Mouse (Mus musculus) megakaryocyte, embryonic 14.5 days (primary cell): ENCODE measurements at regions not wholly inside any gene's neighbourhood (a gene's known extent, or its start where the extent isn't known, plus 50 kb on each side); places are given as distances from the start of the nearest gene placed in this dataset.

Experiments used
- H3K27me3 ChIP-seq: replicated peaks from 2 replicates; pipeline ENCODE3; 2012; ENCODE audit warnings: inconsistent platforms
- H3K36me3 ChIP-seq: replicated peaks from 2 replicates; pipeline ENCODE3; 2012; ENCODE audit warnings: low read length, inconsistent platforms, mixed read lengths
- H3K4me1 ChIP-seq: 2 replicates; pipeline ENCODE4 v1.6.1; 2012; ENCODE audit warnings: inconsistent platforms
- H3K4me3 ChIP-seq: replicated peaks from 2 replicates; pipeline ENCODE3; 2012; ENCODE audit warnings: moderate library complexity, mild to moderate bottlenecking, inconsistent platforms
- H3K9me3 ChIP-seq: 2 replicates; pipeline ENCODE4 v1.6.1; 2012; ENCODE audit warnings: inconsistent platforms
- FLI1 ChIP-seq: IDR thresholded peaks from 2 replicates; pipeline ENCODE4 v1.6.1; 2012; ENCODE audit warnings: low read length, inconsistent platforms, mixed read lengths
- GATA1 ChIP-seq: IDR thresholded peaks from 3 replicates; pipeline ENCODE4 v1.6.1; 2012; ENCODE audit warnings: mixed read lengths, low read length, inconsistent platforms, borderline replicate concordance

DNA sequence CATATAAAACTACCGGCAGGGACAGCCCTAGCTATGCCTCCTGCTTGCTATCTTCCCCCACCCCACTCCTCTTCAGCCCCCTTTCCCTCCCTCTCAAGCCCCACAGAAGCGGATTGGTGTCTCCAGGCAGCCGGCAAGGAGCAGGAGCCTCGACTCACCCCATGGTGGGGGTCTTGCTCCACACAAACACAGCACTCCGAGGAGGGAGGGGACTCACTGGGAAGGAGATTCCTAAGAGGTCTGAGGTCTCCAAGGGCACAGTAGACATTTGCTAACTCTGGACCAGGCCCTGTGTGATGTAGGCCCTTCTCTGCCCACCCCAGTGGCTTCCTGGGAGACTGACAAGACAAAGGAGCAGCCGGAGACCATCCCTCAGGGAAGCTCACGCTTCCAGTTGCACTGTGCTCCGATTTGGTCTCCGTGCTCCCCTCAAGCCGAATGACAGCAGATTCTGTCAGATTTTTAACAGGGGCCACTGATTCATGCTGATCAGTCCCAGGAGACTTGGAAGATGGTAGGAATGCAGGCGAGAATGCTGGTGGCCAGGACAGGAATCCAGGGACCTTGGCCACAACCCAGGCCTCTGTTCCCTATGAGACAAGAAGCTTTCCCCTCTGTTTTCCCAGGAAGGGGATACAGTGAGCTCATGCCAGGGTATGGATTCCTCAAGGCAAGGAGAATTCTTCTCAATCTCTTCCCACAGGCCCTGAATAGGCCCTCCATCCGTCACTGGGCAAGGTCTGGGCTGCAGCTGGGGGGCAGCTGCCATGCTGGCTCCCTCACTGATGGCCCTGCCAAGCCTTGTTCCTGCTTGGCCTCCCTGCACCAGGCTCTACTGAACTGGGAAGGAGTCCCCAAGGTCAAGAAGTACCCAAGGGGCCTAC, 55.2 kb upstream of the Dlk1 start:
- no peak for TF ChIP-seq FLI1
- no peak for TF ChIP-seq GATA1
- Histone ChIP-seq H3K4me3 (no peak overlapping the region), H3K36me3 (no peaks in the 10 kb centered on the region), H3K4me1 (peaks cover 16% of the 10 kb centered on the region), H3K9me3 (no peaks in the 10 kb centered on the region), H3K27me3 (peaks cover 68% of the 10 kb centered on the region)

- no peak overlapping the region for H3K4me3 ChIP-seq
- H3K27me3 ChIP-seq = peaks cover 62% of the 10 kb centered on the region
- no peaks in the 10 kb centered on the region for H3K9me3 ChIP-seq
- TF ChIP-seq FLI1 = no peak
- TF ChIP-seq GATA1 = no peak
- no peaks in the 10 kb centered on the region for H3K36me3 ChIP-seq
- peaks cover 16% of the 10 kb centered on the region for H3K4me1 ChIP-seq
These were observed 54.1 kb upstream of the Dlk1 start for GRCm38 (mm10) chr12:109398473-109398872.

GRCm38 (mm10) chr12:109398951-109399350, 53.7 kb upstream of the Dlk1 start:
- Histone ChIP-seq H3K36me3 (no peaks in the 10 kb centered on the region), H3K27me3 (peaks cover 61% of the 10 kb centered on the region), H3K4me1 (peaks cover 12% of the 10 kb centered on the region; the same call in 1 of the 2 replicates), H3K9me3 (no peaks in the 10 kb centered on the region), H3K4me3 (no peak overlapping the region)
- no peak for TF ChIP-seq FLI1

- Histone ChIP-seq H3K4me1 (peaks cover 12% of the 10 kb centered on the region; the same call in 1 of the 2 replicates), H3K27me3 (peaks cover 54% of the 10 kb centered on the region), H3K36me3 (no peaks in the 10 kb centered on the region), H3K4me3 (no peak overlapping the region), H3K9me3 (no peaks in the 10 kb centered on the region)
- no peak for TF ChIP-seq FLI1
- TF ChIP-seq GATA1 = no peak
These were observed 53.0 kb upstream of the Dlk1 start for GRCm38 (mm10) chr12:109399591-109399990.

- Histone ChIP-seq H3K4me3 (no peak overlapping the region), H3K36me3 (no peaks in the 10 kb centered on the region), H3K4me1 (peaks cover 12% of the 10 kb centered on the region; the same call in 1 of the 2 replicates), H3K9me3 (no peaks in the 10 kb centered on the region), H3K27me3 (peaks cover 54% of the 10 kb centered on the region)
- TF ChIP-seq FLI1 (no peak), GATA1 (no peak)
These were observed 52.6 kb upstream of the Dlk1 start for GRCm38 (mm10) chr12:109400041-109400440.

DNA sequence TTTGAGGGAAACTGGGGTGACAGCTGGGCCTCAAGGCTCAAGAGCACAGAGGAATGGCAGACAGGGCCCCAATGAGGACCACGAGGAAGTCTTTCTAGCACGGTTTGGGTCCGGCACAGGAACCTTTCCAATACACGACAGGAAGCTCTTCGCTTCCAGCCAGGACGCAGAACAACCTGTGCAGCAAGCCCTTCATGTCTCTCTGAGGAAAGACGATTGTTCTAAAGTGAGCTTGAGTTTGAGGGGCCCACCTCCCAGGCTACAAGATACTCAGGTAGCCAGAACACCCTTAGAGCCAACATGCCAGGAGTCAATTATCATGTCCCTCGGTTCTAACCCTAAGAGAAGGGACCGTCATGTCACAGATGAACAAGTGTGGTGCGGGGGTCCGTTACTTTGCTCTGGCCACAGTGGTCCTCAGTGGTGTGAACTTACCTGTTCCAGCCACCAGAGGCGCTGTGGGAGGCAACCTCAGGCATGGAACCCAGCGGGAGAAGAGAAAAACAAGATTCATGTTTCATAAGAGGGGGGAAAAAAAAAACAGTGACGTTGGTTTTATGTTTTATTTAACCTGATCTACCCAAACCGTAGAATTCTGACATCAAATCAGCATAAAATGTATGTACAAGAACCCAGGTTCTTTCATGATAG, 51.6 kb upstream of the Dlk1 start:
- TF ChIP-seq GATA1 (no peak), FLI1 (no peak)

GRCm38 (mm10) chr12:109401696-109402095, 50.9 kb upstream of the Dlk1 start:
- no peaks in the 10 kb centered on the region for H3K36me3 ChIP-seq
- TF ChIP-seq FLI1 = no peak
- TF ChIP-seq GATA1 = no peak
- peaks cover 53% of the 10 kb centered on the region for H3K27me3 ChIP-seq
- no peaks in the 10 kb centered on the region for H3K9me3 ChIP-seq
- peaks cover 12% of the 10 kb centered on the region; the same call in 1 of the 2 replicates for H3K4me1 ChIP-seq
- no peak overlapping the region for H3K4me3 ChIP-seq

More for the DNA sequence above, 51.6 kb upstream of the Dlk1 start:
- H3K36me3 ChIP-seq = no peaks in the 10 kb centered on the region
- peaks cover 12% of the 10 kb centered on the region; the same call in 1 of the 2 replicates for H3K4me1 ChIP-seq
- no peak overlapping the region for H3K4me3 ChIP-seq
- H3K27me3 ChIP-seq = peaks cover 54% of the 10 kb centered on the region
- H3K9me3 ChIP-seq = no peaks in the 10 kb centered on the region

DNA sequence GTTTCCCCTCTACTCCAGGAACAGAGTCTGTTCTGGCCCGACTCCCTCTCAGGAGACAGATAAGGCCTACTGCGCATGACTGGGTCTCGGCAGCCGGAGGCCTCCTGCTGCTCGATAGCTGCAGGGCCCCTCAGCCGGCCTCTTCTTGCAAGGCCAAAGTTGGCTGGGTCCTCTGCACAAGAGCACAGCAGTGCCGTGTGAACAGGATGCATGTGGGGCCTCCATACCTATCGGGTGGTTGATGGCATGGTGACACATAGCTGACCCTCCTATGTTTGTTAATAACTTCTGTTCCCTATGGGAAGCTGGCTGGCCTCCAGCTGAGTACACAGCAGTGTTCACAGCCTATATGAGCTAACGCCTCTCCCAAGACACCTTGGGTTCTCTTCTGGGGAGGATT, 50.4 kb upstream of the Dlk1 start:
- H3K4me1 ChIP-seq = peaks cover 12% of the 10 kb centered on the region; the same call in 1 of the 2 replicates
- no peak for TF ChIP-seq GATA1
- TF ChIP-seq FLI1 = no peak
- peaks cover 48% of the 10 kb centered on the region for H3K27me3 ChIP-seq
- no peaks in the 10 kb centered on the region for H3K36me3 ChIP-seq
- no peak overlapping the region for H3K4me3 ChIP-seq
- no peaks in the 10 kb centered on the region for H3K9me3 ChIP-seq
